Mouse (Mus musculus) brain, embryonic 14.5 days (tissue): ENCODE data around the gene Ankrd13d.

Source experiments
- CTCF ChIP-seq: fragments of 200-500 bp; IDR thresholded peaks from 2 replicates; pipeline ENCODE4 v1.5.1; 2012; ENCODE audit warnings: inconsistent platforms, mild to moderate bottlenecking, moderate library complexity, borderline replicate concordance; ENCODE audit not compliant: insufficient read depth, insufficient read length; ENCODE audit errors: extremely low read depth
- POLR2A ChIP-seq: fragments of 200-500 bp; IDR thresholded peaks from 2 replicates; pipeline ENCODE4 v1.6.1; 2012; ENCODE audit warnings: mild to moderate bottlenecking, inconsistent platforms, borderline replicate concordance; ENCODE audit not compliant: poor library complexity, insufficient read depth, insufficient read length, severe bottlenecking; ENCODE audit errors: extremely low read depth

- TF ChIP-seq CTCF (no peak), POLR2A (no peak)
Measured at GRCm38 (mm10) chr19:4299574-4300270, 16.8 kb upstream of the Ankrd13d start.
